Mouse (Mus musculus): ENCODE results near the gene P2ry10b.

DNA sequence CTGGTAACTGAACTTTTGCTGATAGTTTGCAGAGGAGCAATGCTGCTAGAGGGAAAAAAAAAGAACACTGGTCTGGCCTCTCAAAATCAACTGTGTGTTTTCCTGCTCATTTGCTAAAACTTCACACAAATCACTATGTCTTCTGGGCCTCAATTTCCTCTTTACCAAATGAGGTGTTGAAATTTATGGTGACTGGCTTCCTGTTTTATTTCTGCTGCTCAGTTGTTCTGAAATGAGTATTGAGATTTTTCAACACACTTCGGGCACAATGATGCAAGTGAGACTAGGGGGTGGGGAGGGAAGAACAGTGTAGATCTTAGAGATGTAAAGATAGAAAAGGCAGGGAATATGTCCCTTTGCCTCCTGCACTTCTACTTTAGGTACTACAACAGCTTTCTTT lies 30.0 kb downstream of the P2ry10b start:
- no peak for TF ChIP-seq CTCF (IDR thresholded peaks at IDR 0.05; ENCODE audit: low read depth)
- no peak for TF ChIP-seq EP300 (IDR thresholded peaks at IDR 0.05; ENCODE audit: low read depth)

Measured in liver, embryonic 14.5 days (tissue).